Mouse (Mus musculus) intestine, postnatal 0 days (tissue): Measurements from ENCODE around the gene Por. TPM values are rescaled to one million over a fixed set of nuclear protein-coding genes. Genes with fewer than 3 reads are reported as not detected.

Experiments
- ATAC-seq: fragments of 200-750 bp; cut with Nextera tagmentation; 2 replicates; pipeline ENCODE4 v1.8.0; 2017; ENCODE audit warnings: mild to moderate bottlenecking, moderate TSS enrichment, moderate library complexity
- H3K27ac ChIP-seq: fragments of 300-500 bp; sonication (generic); 2 replicates; pipeline ENCODE4 v1.5.1; 2014; ENCODE audit warnings: mild to moderate bottlenecking, low read depth, low read length, moderate library complexity
- H3K27me3 ChIP-seq: fragments of 300-500 bp; sonication (generic); replicated peaks from 2 replicates; pipeline ENCODE4 v1.6.1; 2014; ENCODE audit warnings: low read length, mixed read lengths; ENCODE audit not compliant: control insufficient read depth, insufficient read depth
- H3K36me3 ChIP-seq: fragments of 300-500 bp; sonication (generic); 2 replicates; pipeline ENCODE4 v1.6.1; 2014; ENCODE audit warnings: mild to moderate bottlenecking, moderate library complexity; ENCODE audit not compliant: control insufficient read depth, insufficient read depth
- H3K4me1 ChIP-seq: fragments of 300-500 bp; sonication (generic); replicated peaks from 2 replicates; pipeline ENCODE4 v1.6.1; 2014; ENCODE audit warnings: antibody characterized with exemption, low read length, mixed read lengths; ENCODE audit not compliant: control insufficient read depth, insufficient read depth
- H3K4me2 ChIP-seq: fragments of 300-500 bp; sonication (generic); replicated peaks from 2 replicates; pipeline ENCODE4 v1.6.1; 2014; ENCODE audit warnings: low read depth, mild to moderate bottlenecking, moderate library complexity
- H3K4me3 ChIP-seq: fragments of 300-500 bp; sonication (generic); 2 replicates; pipeline ENCODE4 v1.5.1; 2014; ENCODE audit warnings: low read depth, low read length
- H3K9ac ChIP-seq: fragments of 300-500 bp; sonication (generic); 2 replicates; pipeline ENCODE4 v1.6.1; 2014; ENCODE audit warnings: mild to moderate bottlenecking, low read depth, low read length
- H3K9me3 ChIP-seq: fragments of 300-500 bp; sonication (generic); 2 replicates; pipeline ENCODE4 v1.6.1; 2016; ENCODE audit warnings: mixed run types; ENCODE audit not compliant: control insufficient read depth
- CTCF ChIP-seq: sonication (generic); IDR thresholded peaks from 2 replicates; pipeline ENCODE4 v1.5.1; 2016; ENCODE audit warnings: low read depth, mild to moderate bottlenecking, control low read depth, antibody characterized with exemption, moderate library complexity
- WGBS: fragments of 180-500 bp; shearing (Covaris S2); extraction: QIAGEN DNeasy Blood & Tissue Kit; methylation state at CpG from one replicate; pipeline ENCODE4 v1.1.7; 2014; 5-methylcytosine and 5-hydroxymethylcytosine counted together
- polyA plus RNA-seq: library from polyadenylated mRNA; unstranded; fragments of >200 nt; fragmentation: Nextera tagmentation; extraction: Ambion mirVana; gene quantifications from 2 replicates; pipeline ENCODE4 v1.2.1, GENCODE M21; 2015

Gene Por
- polyA plus RNA-seq, 1 experiment from 2014 or later = 91.7 TPM

- Histone ChIP-seq H3K36me3 (peaks cover 21% of the 10 kb centered on the region), H3K4me2 (no peak overlapping the region; the same call in 1 of the 2 replicates), H3K4me1 (peaks cover 15% of the 10 kb centered on the region), H3K27ac (peak overlapping the region; percentile 46; the same call in 1 of the 2 replicates), H3K27me3 (no peaks in the 10 kb centered on the region), H3K9me3 (no peaks in the 10 kb centered on the region), H3K9ac (no peak overlapping the region), H3K4me3 (no peak overlapping the region)
- WGBS = 45% methylated on average over 9 of the region's 9 CpGs
- no peak for ATAC-seq
- TF ChIP-seq CTCF = no peak
These were observed 54.9 kb downstream of the Por start for GRCm38 (mm10) chr5:135724536-135725322.

GRCm38 (mm10) chr5:135725391-135725841 lies 55.6 kb downstream of the Por start:
- H3K9me3 ChIP-seq = no peaks in the 10 kb centered on the region
- H3K4me1 ChIP-seq = peaks cover 15% of the 10 kb centered on the region
- no peak overlapping the region; the same call in 1 of the 2 replicates for H3K9ac ChIP-seq
- peaks cover 27% of the 10 kb centered on the region for H3K36me3 ChIP-seq
- H3K27ac ChIP-seq = peak overlapping the region; percentile 85
- no peak for ATAC-seq
- TF ChIP-seq CTCF = no peak
- H3K4me3 ChIP-seq = no peak overlapping the region
- peak overlapping the region; percentile 47 for H3K4me2 ChIP-seq
- H3K27me3 ChIP-seq = no peaks in the 10 kb centered on the region
- WGBS = 49% methylated on average over 8 of the region's 8 CpGs

- Histone ChIP-seq H3K9ac (no peak overlapping the region; the same call in 1 of the 2 replicates), H3K27ac (peak overlapping the region; percentile 85), H3K4me3 (no peak overlapping the region), H3K36me3 (peaks cover 33% of the 10 kb centered on the region), H3K27me3 (no peaks in the 10 kb centered on the region), H3K4me2 (peak overlapping the region; percentile 47), H3K9me3 (no peaks in the 10 kb centered on the region), H3K4me1 (peaks cover 15% of the 10 kb centered on the region)
- 58% methylated on average over 6 of the region's 6 CpGs for WGBS
- no peak for ATAC-seq
- TF ChIP-seq CTCF = no peak
These were observed 56.2 kb downstream of the Por start for GRCm38 (mm10) chr5:135725991-135726390.

- peaks cover 41% of the 10 kb centered on the region for H3K36me3 ChIP-seq
- ATAC-seq = peak; percentile 78
- H3K27me3 ChIP-seq = no peaks in the 10 kb centered on the region
- H3K4me2 ChIP-seq = no peak overlapping the region; the same call in 1 of the 2 replicates
- WGBS = 54% methylated on average over 2 of the region's 2 CpGs
- H3K9me3 ChIP-seq = no peaks in the 10 kb centered on the region
- peak overlapping the region; percentile 85 for H3K27ac ChIP-seq
- peak overlapping the region; percentile 23; the same call in 1 of the 2 replicates for H3K9ac ChIP-seq
- TF ChIP-seq CTCF = no peak
- peaks cover 15% of the 10 kb centered on the region for H3K4me1 ChIP-seq
- H3K4me3 ChIP-seq = no peak overlapping the region
These were observed 57.0 kb downstream of the Por start for GRCm38 (mm10) chr5:135726641-135727346.

- 94% methylated on average over 9 of the region's 9 CpGs for WGBS
- no peak for ATAC-seq
- peaks cover 52% of the 10 kb centered on the region for H3K36me3 ChIP-seq
These were observed 58.0 kb downstream of the Por start for GRCm38 (mm10) chr5:135727871-135728270.

GRCm38 (mm10) chr5:135728361-135728760 lies 58.5 kb downstream of the Por start:
- H3K27ac ChIP-seq = no peak overlapping the region
- H3K36me3 ChIP-seq = peaks cover 57% of the 10 kb centered on the region
- no peak for ATAC-seq
- peaks cover 9% of the 10 kb centered on the region for H3K4me1 ChIP-seq
- no peaks in the 10 kb centered on the region for H3K27me3 ChIP-seq
- no peak for TF ChIP-seq CTCF
- no peak overlapping the region for H3K9ac ChIP-seq
- no peak overlapping the region for H3K4me2 ChIP-seq
- no peaks in the 10 kb centered on the region for H3K9me3 ChIP-seq
- H3K4me3 ChIP-seq = no peak overlapping the region
- 79% methylated on average over 13 of the region's 13 CpGs for WGBS

More at GRCm38 (mm10) chr5:135727871-135728270, 58.0 kb downstream of the Por start:
- Histone ChIP-seq H3K4me3 (no peak overlapping the region), H3K4me1 (peaks cover 12% of the 10 kb centered on the region), H3K4me2 (no peak overlapping the region), H3K9ac (no peak overlapping the region), H3K27me3 (no peaks in the 10 kb centered on the region), H3K9me3 (no peaks in the 10 kb centered on the region), H3K27ac (0 out of 2 replicates have a peak overlapping the region, but pooled peaks have one; percentile 85)
- no peak for TF ChIP-seq CTCF
